Mouse (Mus musculus): ENCODE measurements at regions not wholly inside any gene's neighbourhood (a gene's known extent, or its start where the extent isn't known, plus 50 kb on each side); places are given as distances from the start of the nearest gene placed in this dataset.

DNA sequence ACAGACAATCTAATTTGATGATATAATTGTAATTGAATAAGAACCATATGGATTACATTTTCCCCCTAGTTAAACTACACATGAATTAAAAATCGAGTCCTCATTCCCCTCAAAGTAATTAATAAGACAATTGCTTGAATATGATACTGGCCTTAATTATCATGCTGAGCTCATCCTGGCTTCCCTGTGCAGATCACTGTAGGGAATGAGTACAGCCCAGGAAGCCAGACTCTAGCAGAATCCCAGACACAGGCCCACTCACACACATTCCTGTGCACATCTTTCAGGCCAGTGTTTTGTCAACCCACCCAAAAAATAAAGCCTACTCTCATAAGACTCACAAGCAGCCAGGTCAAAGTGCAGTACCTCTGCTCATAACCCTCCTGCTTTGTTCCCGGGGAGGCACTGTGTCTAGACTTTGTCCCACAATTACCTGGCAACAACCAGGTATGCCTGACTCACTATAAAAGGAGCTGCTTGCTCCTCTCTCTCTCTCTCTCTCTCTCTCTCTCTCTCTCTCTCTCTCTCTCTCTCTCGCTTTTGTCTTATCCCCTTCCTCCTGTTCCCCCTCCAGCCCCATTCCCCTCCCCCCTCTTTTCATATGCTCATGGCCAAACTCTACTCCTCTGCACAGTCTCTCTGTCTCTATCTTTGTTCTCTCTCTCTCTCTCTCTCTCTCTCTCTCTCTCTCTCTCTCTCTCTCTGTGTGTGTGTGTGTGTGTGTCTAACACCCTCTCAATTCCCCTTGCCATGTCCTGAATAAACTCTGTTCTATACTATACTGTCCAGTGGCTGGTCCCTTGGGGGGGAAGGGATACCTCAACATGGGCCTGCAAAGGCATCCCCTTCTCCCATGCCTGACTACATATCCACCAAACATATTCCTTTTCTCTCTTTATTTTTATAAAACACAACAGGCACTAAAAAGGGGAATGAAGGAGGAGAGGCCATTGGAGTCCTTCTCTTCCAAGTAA, 143.7 kb upstream of the Spag17 start:
- no peaks in the 10 kb centered on the region for H3K27me3 ChIP-seq (replicated peaks)
- no peak overlapping the region for H3K4me3 ChIP-seq
- H3K36me3 ChIP-seq: no peaks in the 10 kb centered on the region
- no peak for ATAC-seq (ENCODE audit: low FRiP score, low read depth)
- no peak overlapping the region for H3K4me2 ChIP-seq (replicated peaks)
- H3K9me3 ChIP-seq: no peaks in the 10 kb centered on the region
- H3K27ac ChIP-seq: no peak overlapping the region
- no peaks in the 10 kb centered on the region for H3K4me1 ChIP-seq
- WGBS: 65% methylated on average over 3 of the region's 3 CpGs
- H3K9ac ChIP-seq: no peak overlapping the region

DNA sequence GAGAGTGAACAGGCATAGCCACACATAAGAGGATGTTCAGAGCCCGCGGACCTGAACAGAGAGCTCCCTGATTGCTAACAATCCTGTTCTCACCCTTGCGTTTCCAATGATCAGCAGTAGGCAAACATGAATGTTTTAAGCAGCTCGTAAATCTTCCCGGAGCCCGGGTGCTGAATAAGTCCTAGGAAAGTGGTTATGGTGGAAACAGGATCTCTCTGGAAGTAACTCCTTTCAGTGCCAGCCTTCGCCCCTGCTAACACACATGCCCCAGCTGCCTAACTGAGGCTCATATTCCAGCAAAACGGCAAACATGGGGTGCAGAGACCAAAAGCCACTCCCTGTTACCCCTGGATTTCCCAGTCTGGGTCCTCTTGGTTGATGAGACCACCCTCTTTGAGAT, 135.5 kb upstream of the Spag17 start:
- Histone ChIP-seq H3K9ac (no peak overlapping the region), H3K9me3 (no peaks in the 10 kb centered on the region), H3K4me3 (no peak overlapping the region), H3K4me2 (replicated peaks) (no peak overlapping the region), H3K4me1 (no peaks in the 10 kb centered on the region), H3K27ac (no peak overlapping the region), H3K36me3 (no peaks in the 10 kb centered on the region), H3K27me3 (replicated peaks) (no peaks in the 10 kb centered on the region)
- WGBS: 71% methylated on average over 8 of the region's 8 CpGs
- no peak for ATAC-seq (ENCODE audit: low FRiP score, low read depth)

DNA sequence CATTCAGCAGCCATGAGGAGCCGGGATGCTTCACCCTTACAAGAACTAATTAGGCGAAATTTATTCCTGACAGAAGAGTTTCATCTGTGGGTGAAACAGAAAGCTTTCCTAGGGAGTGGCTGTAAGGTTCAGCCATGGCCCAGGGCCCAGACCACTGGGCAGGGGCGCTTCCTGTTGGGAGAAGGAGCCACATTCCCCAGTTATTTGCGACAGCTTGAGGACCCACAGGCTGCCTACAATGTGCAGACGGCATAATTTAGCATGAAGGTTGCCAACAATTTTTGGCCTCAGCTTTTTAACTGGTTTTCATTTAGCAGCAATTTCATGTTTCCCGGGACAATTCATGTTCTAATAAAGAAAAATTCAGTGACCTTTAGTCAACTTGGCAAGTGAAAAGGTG, 106.7 kb upstream of the Spag17 start:
- Histone ChIP-seq H3K9ac (no peak overlapping the region), H3K9me3 (no peaks in the 10 kb centered on the region), H3K27me3 (replicated peaks) (no peaks in the 10 kb centered on the region), H3K4me2 (replicated peaks) (no peak overlapping the region), H3K4me3 (no peak overlapping the region), H3K27ac (no peak overlapping the region), H3K36me3 (no peaks in the 10 kb centered on the region), H3K4me1 (no peaks in the 10 kb centered on the region)
- WGBS: 87% methylated on average over 6 of the region's 6 CpGs
- ATAC-seq (ENCODE audit: low FRiP score, low read depth): no peak

DNA sequence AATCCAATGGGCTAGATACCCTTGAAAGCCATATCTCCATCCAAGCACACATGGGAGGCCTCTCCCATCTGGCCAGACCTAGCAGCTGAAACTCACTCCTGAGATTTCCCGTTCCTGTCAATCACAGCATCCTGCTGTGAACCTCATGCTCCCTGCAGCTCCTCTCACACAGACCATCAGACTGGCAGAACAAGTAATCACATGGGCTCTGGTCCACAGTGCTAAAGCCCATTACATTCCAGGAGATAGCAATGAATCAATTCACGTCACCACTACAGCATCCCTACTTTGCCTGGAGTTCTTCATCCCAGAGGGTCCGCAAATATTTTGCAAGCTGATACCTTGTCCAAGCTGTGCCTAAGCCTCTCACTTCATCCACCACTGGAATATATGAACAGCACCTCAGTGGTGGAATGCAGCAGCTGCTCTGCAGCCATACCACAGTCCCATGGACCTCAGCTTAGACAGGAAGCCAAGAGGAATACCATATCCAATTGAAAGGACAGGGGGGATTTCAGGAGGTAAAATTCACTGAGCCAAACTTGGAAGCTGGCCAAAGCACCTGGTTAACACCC, 99.2 kb upstream of the Spag17 start:
- no peaks in the 10 kb centered on the region for H3K9me3 ChIP-seq
- 74% methylated on average over 3 of the region's 3 CpGs for WGBS

DNA sequence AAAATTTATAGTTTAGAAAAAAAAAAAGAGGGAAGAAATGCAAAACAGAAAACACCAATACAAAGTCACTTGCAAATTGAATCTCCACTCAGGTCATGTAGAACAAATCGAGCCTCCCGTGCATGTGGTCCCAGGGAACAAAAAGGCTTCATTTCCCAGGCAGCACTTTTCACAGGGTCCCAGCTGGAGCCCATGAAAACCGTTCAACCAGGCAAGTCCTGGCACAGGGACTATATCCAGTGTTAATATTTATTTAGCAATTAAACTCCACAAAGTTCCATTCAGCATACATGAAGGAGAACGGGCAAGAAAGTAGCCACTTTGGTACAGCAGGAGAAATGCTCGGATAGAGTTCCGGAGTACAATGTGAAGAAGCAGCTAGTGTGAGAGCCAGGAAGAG, 93.9 kb upstream of the Spag17 start:
- H3K4me2 ChIP-seq (replicated peaks): no peak overlapping the region
- no peaks in the 10 kb centered on the region for H3K4me1 ChIP-seq
- no peaks in the 10 kb centered on the region for H3K27me3 ChIP-seq (replicated peaks)
- H3K36me3 ChIP-seq: no peaks in the 10 kb centered on the region
- no peaks in the 10 kb centered on the region for H3K9me3 ChIP-seq
- no peak overlapping the region for H3K4me3 ChIP-seq
- H3K9ac ChIP-seq: no peak overlapping the region
- WGBS: 37% methylated on average over 6 of the region's 6 CpGs
- H3K27ac ChIP-seq: no peak overlapping the region
- ATAC-seq (ENCODE audit: low FRiP score, low read depth): 0 out of 2 replicates have a peak, but pooled peaks have one; percentile 25

More for the DNA sequence above, 99.2 kb upstream of the Spag17 start:
- Histone ChIP-seq H3K27ac (no peak overlapping the region), H3K9ac (no peak overlapping the region), H3K36me3 (no peaks in the 10 kb centered on the region), H3K27me3 (replicated peaks) (no peaks in the 10 kb centered on the region), H3K4me1 (no peaks in the 10 kb centered on the region), H3K4me3 (no peak overlapping the region), H3K4me2 (replicated peaks) (no peak overlapping the region)
- no peak for ATAC-seq (ENCODE audit: low FRiP score, low read depth)

DNA sequence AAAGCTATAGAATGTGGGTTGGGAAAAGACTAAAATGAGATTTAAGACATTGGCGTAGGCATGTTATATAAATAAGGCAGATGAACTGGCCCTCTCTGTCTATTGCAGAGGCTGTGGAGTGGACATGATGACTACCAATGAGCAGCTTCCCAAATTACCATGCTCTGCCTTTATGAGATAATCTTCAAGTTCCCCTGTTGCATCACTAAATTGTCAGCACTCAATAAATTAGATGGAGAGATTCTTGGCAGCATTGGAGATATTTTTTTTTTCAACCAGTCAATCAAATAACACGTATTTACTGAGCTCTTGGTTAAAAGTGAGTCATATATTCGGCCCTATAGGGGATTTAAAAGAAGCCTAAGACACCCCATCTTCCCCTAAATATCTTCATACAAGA, 91.6 kb upstream of the Spag17 start:
- Histone ChIP-seq H3K4me3 (no peak overlapping the region), H3K9me3 (no peaks in the 10 kb centered on the region), H3K4me2 (replicated peaks) (no peak overlapping the region), H3K27ac (no peak overlapping the region), H3K27me3 (replicated peaks) (no peaks in the 10 kb centered on the region), H3K36me3 (no peaks in the 10 kb centered on the region), H3K4me1 (no peaks in the 10 kb centered on the region), H3K9ac (no peak overlapping the region)
- 87% methylated on average over 3 of the region's 3 CpGs for WGBS
- ATAC-seq (ENCODE audit: low FRiP score, low read depth): no peak

DNA sequence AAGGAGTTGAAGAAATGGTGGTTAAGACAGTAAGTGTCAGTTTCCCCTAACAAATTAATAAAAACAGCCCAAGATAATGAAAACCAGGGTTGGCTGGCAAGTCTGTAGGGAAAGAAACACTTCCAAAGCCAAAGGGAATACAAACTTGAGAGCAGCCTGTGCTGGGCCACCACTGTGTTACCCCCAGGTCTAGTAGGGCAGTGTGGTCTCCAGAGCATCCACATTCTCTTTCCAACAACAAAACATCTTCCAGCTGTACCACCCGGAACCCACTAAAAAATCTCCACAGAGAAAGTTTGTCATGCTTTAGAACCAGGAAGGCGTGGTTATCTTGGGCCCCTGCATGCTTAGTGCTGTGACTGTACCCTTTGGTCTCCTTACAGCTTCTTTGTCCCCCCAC, 89.4 kb upstream of the Spag17 start:
- H3K4me3 ChIP-seq: no peak overlapping the region

DNA sequence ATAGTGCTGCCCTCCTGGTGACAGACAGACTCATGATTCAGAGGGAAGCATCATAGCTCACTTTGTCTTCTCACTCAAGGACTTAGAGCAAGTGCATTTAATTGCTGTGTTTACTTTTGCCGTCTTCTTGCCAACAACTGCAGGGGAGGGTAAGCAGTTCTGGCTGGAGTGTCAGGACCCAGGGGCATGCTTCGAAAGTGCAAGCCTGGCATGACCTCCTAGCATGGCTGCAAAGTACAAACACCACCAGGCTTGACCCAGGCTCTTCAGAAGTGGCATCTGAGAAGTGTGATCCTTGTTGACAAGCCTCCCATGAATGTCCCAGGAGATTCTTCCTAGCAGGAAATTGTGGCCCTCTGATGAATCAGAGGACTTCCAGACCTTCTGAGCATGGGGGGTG, 87.4 kb upstream of the Spag17 start:
- no peak overlapping the region for H3K27ac ChIP-seq
- no peak overlapping the region for H3K4me3 ChIP-seq
- no peaks in the 10 kb centered on the region for H3K27me3 ChIP-seq (replicated peaks)
- ATAC-seq (ENCODE audit: low FRiP score, low read depth): no peak
- H3K36me3 ChIP-seq: no peaks in the 10 kb centered on the region
- H3K9ac ChIP-seq: no peak overlapping the region
- H3K9me3 ChIP-seq: no peaks in the 10 kb centered on the region
- H3K4me1 ChIP-seq: no peaks in the 10 kb centered on the region
- WGBS: 65% methylated on average over 2 of the region's 2 CpGs
- no peak overlapping the region for H3K4me2 ChIP-seq (replicated peaks)

More for the DNA sequence above, 89.4 kb upstream of the Spag17 start:
- Histone ChIP-seq H3K36me3 (no peaks in the 10 kb centered on the region), H3K9ac (no peak overlapping the region), H3K9me3 (no peaks in the 10 kb centered on the region), H3K4me1 (no peaks in the 10 kb centered on the region), H3K27me3 (replicated peaks) (no peaks in the 10 kb centered on the region), H3K4me2 (replicated peaks) (no peak overlapping the region), H3K27ac (no peak overlapping the region)
- ATAC-seq (ENCODE audit: low FRiP score, low read depth): no peak
- WGBS: 82% methylated on average over 2 of the region's 2 CpGs

DNA sequence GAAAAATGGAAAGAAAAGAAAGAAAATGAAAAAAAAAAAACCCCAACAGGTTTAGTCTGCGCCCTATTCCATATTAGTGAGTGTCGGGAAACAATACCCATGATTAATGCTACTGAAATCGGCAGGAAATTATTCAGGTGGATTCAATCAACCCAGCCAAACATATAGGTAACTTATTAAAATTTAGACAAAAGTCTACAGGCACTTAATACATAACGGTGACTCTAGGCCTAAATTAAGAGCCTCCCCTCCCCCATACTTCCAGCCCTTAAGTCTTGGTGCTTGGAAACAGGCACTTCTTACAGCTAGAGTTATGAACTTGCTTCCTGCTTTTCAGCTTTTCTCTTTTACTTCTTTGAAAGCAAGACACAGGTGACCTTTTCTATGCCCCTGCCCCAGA, 74.7 kb upstream of the Spag17 start:
- Histone ChIP-seq H3K4me2 (replicated peaks) (no peak overlapping the region), H3K4me1 (no peaks in the 10 kb centered on the region), H3K27me3 (replicated peaks) (no peaks in the 10 kb centered on the region), H3K36me3 (no peaks in the 10 kb centered on the region), H3K9ac (no peak overlapping the region), H3K27ac (no peak overlapping the region), H3K9me3 (no peaks in the 10 kb centered on the region), H3K4me3 (no peak overlapping the region)
- ATAC-seq (ENCODE audit: low FRiP score, low read depth): no peak
- WGBS: 85% methylated on average over 4 of the region's 4 CpGs

DNA sequence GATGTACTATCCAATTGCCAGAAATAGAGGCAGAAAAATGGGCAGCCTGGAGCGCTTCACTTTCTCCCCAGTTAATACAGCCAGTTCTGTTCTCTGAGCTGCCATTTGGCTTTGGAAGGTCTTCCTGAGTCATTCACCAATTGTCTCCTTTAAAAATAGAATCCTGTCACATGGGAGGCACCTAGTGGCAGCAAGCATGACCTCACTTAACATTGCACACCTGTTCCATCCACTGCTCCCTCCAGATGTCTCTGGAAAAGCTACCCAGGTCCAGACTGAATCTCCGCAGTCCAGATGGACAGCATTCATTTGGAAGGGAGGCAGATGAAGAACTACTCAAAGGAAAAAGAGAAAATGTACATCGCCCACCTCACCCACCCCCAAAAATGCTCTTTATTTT, 73.9 kb upstream of the Spag17 start:
- Histone ChIP-seq H3K4me1 (no peaks in the 10 kb centered on the region), H3K36me3 (no peaks in the 10 kb centered on the region), H3K9me3 (no peaks in the 10 kb centered on the region), H3K4me2 (replicated peaks) (no peak overlapping the region), H3K9ac (no peak overlapping the region), H3K27me3 (replicated peaks) (no peaks in the 10 kb centered on the region), H3K4me3 (no peak overlapping the region), H3K27ac (no peak overlapping the region)
- 90% methylated on average over 3 of the region's 3 CpGs for WGBS
- ATAC-seq (ENCODE audit: low FRiP score, low read depth): no peak

DNA sequence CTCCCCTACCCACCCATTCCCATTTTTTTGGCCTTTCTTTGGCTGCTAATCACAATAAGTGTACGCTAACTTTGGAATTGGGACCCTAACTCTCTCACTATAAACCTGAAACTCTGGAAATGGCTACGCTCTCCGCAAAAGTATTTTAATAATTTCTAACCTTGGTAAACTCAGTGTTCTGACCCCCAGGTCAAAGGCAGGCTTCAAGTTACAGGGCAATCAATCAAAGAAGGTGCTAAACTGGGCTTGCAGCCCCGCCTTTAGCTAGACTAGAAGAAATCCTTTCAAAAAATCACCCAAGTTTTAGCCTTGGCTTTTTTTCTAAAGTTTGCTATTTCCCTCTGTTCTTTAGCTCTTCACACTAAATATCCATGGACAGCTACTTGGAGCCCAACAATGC, 72.4 kb upstream of the Spag17 start:
- 0 out of 2 replicates have a peak, but pooled peaks cover under 1% of the 10 kb centered on the region for H3K4me1 ChIP-seq
- no peak overlapping the region for H3K4me2 ChIP-seq (replicated peaks)
- no peak overlapping the region for H3K27ac ChIP-seq
- 64% methylated on average over 4 of the region's 4 CpGs for WGBS
- H3K9me3 ChIP-seq: no peaks in the 10 kb centered on the region
- no peak for ATAC-seq (ENCODE audit: low FRiP score, low read depth)
- H3K36me3 ChIP-seq: no peaks in the 10 kb centered on the region
- no peak overlapping the region for H3K9ac ChIP-seq
- no peaks in the 10 kb centered on the region for H3K27me3 ChIP-seq (replicated peaks)
- no peak overlapping the region for H3K4me3 ChIP-seq

DNA sequence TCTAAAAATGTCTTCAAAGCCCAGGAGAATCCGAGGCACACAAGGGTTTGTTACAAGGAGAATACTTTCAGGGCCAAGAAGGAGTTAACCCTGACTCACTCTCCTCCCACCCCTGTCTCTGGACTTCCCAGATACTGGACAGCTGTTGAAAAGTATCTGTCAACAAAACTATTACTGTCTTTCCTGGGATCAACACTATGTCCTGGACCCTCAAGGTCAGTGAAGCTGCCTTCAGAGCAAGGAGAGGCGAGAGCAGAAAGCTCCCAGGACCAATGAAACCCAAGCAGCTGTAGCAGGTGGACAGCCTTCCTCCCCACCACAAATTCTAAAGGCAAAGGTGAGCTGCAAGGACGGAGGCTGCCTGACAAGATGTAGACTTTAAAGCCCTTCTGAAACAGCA, 70.1 kb upstream of the Spag17 start:
- 77% methylated on average over 3 of the region's 3 CpGs for WGBS
- H3K4me3 ChIP-seq: no peak overlapping the region
- H3K4me1 ChIP-seq: peaks cover 6% of the 10 kb centered on the region
- H3K27ac ChIP-seq: no peak overlapping the region
- no peak overlapping the region for H3K9ac ChIP-seq
- no peaks in the 10 kb centered on the region for H3K27me3 ChIP-seq (replicated peaks)
- no peak for ATAC-seq (ENCODE audit: low FRiP score, low read depth)
- no peak overlapping the region for H3K4me2 ChIP-seq (replicated peaks)
- no peaks in the 10 kb centered on the region for H3K9me3 ChIP-seq
- H3K36me3 ChIP-seq: no peaks in the 10 kb centered on the region

DNA sequence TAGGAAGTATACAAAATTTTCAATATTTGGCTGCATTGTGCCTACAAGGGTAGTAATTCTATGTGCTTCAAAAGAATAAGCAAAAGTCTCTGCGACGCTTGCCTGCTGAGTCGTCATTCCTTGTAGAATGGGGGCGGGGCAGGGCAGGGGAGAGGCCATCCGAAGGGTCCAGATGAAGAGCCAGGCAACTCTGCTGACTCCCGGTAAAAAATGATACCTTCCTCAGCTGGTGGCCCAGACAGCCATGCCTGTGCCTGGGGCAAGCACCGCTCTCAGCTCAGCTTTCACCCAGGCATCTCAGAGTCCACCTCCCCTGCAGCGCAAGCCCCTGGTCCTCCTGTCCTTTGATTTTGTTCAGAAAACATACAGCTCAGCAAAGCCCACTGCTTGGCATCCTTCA, 67.2 kb upstream of the Spag17 start:
- Histone ChIP-seq H3K4me2 (replicated peaks) (peak overlapping the region; percentile 24), H3K4me3 (no peak overlapping the region), H3K27ac (no peak overlapping the region), H3K36me3 (no peaks in the 10 kb centered on the region), H3K27me3 (replicated peaks) (no peaks in the 10 kb centered on the region), H3K9me3 (no peaks in the 10 kb centered on the region), H3K9ac (no peak overlapping the region), H3K4me1 (peaks cover 6% of the 10 kb centered on the region)
- 44% methylated on average over 8 of the region's 8 CpGs for WGBS
- ATAC-seq (ENCODE audit: low FRiP score, low read depth): no peak
